Mouse (Mus musculus) c-Kit-positive CD71-negative TER-119-negative erythroid progenitor cells, embryonic 14.5 days (primary cell): ENCODE results near the gene Cacng5.

Source experiments
- DNase-seq: peaks from one replicate; pipeline ENCODE4 v3.0.0-alpha.2; 2013; ENCODE audit warnings: low read depth

The Cacng5 gene

DNA sequence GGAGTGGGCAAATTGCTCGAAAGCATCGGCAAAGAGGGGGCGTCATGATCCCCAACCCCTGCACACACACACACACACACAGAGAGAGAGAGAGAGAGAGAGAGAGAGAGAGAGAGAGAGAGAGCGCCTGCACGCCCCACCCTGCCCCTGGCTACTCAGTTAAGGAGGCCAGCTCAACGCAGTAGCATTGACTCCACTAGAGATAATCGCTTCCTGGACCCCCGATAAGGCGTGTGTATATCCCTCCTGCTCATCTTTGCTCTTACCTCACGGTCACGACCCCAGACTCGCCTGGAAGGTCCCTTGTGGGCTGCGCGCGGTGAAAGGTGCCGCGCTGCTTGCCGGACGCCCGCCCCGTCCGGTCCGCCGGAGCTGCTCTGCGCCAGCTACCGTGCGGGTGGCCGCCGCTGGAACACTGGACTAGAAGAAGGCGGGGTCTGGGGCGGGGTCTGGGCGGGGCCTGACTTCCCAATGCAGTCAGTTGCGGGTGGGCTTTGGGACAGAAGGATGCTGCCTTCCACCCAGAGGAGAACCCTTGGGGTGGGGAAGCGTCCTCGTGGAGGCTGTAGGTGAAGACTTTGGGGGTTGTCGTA lies at the start of gene Cacng5:
Gene Cacng5 (minus strand): TSS at position 422 of the 593 bp plus-strand sequence.
- DNase-seq = no peak

GRCm38 (mm10) chr11:107957566-107958350 lies 42.9 kb upstream of the Cacng5 start:
- DNase-seq = no peak

GRCm38 (mm10) chr11:107955191-107956062 lies 40.6 kb upstream of the Cacng5 start:
- no peak for DNase-seq

DNA sequence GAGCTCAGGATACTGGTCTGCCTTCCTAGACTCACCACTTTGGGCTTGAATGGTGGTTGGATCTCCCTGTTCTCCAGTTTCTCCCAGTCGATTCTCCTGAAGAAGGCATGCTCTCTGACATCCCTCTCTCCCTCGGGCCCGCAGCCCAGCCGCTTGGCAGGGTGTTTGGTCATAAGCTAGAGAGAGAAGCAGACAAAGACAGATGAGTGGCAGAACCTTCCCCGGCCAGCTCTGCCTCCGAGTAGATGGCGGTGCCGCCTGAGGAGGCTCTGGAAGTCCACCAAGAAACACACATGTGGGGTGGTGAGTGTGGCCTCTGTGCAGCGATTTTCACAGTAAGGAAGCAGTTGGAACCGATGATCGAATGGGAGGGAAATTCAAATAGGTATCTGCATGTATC lies 36.6 kb upstream of the Cacng5 start:
- no peak for DNase-seq

DNA sequence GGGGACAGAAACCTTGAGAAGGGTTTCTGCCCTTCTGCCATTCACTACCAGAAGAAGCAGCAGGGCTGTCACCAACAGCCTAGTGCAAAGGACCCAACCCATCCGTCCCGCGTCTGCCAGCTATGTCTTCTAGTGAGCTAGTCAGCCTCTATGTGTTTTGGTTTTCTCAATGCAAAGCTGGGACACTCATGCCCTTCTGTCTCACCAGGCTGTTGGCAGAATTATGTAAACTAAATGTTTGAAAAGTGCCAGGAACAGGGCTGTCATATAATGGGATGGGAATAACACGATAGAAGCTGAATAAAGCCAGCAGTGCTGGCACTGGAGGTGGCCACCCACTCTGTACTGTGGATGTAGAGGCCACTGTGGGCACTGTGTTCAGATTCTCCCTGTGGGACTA lies 35.8 kb upstream of the Cacng5 start:
- DNase-seq = no peak

- DNase-seq = no peak
These were observed 35.4 kb upstream of the Cacng5 start for GRCm38 (mm10) chr11:107950211-107950610.

DNA sequence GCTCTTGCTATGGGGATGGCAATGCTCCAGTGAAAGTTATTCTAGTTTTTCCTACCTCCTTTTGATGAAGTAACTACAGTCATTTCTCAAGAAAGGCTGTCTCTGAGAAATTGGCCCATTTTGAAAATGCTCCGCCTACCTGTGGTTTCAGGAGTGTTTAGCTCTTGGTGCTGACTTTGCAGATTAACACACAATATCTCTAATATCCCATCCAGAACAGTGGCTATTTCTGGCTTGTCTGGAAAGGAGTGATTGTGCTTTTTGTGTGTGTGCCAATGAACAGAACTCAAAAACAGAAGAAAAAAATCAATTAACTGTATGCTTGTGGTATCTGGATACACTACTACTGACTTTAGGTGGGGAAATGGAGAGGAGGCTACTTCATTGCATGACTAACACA lies 33.1 kb upstream of the Cacng5 start:
- no peak for DNase-seq

- DNase-seq = no peak
These were observed 32.0 kb upstream of the Cacng5 start for GRCm38 (mm10) chr11:107946823-107947222.

DNA sequence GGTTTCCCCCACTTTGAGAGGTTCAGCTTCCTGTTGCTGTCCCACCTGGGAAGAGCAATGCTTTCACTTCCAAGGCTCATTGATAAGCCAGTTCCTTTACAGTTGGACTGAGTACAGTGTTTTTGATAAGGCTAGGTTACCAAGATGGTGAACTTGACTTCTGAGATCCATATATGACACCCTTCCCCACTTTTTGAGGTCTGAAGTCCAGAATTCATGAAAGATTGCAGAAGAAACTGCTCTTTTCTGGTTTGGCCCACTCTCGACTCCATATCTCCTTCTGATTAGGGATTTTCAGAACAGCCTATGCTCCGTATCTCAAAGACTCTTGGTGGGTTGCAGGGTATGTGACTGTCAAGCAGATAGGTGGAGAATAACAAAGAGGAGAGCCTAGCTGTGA lies 22.1 kb upstream of the Cacng5 start:
- no peak for DNase-seq

DNA sequence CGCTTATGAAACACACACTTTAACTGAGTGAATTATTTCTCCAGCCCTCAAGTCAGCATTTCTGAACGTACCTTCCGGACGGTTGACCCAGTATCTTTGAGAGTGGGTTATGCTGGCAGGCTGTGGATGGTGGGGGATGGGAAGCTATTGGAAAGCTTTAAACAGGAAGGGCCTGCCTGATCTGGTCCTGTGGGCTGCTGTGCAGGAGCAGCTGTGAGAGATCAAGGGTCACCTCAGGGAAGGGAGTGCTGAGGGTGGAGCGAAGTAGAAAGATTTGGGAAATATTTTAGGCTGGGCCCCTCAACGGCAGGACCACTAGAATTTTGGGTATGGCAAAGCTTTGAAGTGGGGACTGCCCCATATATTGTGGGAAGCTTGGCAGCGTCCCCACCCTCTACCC lies 16.9 kb upstream of the Cacng5 start:
- no peak for DNase-seq

- no peak for DNase-seq
These were observed 16.4 kb upstream of the Cacng5 start for GRCm38 (mm10) chr11:107931288-107931687.

- DNase-seq = no peak
These were observed 14.9 kb upstream of the Cacng5 start for GRCm38 (mm10) chr11:107929712-107930111.

DNA sequence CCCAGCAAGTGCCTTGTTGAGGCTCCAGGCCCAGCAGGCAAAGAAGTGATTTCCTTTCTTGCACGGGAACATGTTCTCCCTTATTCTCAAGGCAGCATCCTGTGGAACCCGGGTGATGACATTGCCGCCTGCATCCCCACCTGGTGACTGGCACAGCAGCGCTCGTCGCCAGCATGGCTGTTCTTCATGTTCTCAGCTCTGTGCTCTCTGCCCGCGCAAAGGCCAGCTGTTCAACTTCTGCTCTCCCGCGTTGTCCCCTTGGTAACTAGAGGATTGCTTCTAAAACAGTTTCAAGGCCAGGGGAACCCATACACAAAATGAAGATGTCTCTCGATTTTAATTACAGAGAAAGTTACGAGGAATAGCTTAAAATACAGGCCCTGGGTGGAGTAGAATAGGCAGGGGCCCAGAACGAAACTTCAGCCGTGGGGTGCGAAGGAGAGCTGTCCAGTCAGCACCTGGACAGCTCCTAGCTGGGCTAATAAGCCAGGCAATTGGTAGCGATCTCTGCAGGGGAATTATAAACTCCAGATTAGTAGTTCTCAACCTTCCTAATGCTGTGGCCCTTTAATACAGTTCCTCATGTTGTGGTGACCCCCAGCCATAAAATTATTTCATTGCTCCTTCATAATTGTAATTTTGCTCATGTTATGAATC lies 5.1 kb upstream of the Cacng5 start:
- DNase-seq = peak; percentile 3

GRCm38 (mm10) chr11:107917721-107918235 lies 2.9 kb upstream of the Cacng5 start:
- DNase-seq = no peak

DNA sequence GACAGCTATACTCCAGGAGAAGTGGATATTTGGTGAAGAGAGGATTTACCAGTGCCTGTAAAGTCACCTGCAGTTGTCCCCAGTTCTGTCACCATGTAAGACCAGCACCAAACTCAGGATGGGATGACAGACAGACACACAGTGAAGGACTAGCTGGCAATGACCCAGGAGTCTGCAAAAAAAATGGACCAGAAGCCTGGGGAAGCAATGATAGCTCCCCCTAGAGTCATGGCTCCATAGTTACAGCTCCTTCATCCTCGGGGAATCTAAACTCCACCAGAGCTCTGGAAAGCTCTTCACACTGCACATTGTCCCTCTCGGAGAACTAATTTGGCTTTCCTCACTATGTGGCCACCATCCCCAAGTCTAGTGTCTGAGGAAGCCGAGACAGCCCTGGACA lies 1.5 kb downstream of the Cacng5 start:
- DNase-seq = no peak

GRCm38 (mm10) chr11:107905364-107905763 lies 9.5 kb downstream of the Cacng5 start:
- DNase-seq = no peak

GRCm38 (mm10) chr11:107903966-107904605 lies 10.8 kb downstream of the Cacng5 start:
- no peak for DNase-seq

- no peak for DNase-seq
These were observed 14.4 kb downstream of the Cacng5 start for GRCm38 (mm10) chr11:107900470-107900869.

DNA sequence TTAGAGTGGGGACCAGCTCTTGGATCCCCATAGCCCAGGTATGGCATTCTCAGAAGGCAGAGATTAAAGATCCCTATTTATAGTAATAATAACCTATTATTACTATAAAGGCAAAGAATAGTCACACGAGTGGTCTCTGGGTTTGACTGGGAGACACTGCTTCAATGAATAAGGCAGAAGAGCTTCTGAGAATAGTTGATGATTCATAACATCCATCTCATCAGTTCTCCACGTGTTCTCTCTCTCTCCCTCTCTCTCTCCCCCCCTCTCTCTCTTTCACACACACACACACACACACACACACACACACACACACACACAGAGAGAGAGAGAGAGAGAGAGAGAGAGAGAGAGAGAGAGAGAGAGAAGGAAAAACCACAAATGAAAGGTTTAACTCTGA lies 16.2 kb downstream of the Cacng5 start:
- DNase-seq = no peak

GRCm38 (mm10) chr11:107895635-107896034 lies 19.2 kb downstream of the Cacng5 start:
- no peak for DNase-seq

- no peak for DNase-seq
These were observed 23.5 kb downstream of the Cacng5 start for GRCm38 (mm10) chr11:107891377-107891776.

DNA sequence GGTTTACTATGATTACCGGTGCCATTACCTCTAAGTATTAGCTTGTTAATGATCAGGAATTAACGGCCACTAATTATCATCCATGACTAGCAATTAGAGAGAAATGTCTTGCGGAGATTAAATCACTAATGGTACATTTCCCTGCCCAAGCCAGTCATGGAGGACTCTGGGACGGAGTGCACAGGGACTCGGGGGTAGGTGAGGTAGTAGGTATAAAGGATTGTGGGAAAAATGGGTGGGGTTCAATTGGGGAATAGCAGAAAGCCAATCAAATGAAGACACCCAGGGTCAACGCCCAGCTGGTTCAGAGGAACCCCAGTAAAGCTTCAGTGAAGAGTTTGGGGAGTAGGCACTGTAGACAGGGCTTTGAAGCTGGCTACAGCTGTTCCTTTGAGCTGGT lies 27.5 kb downstream of the Cacng5 start:
- no peak for DNase-seq
